Mouse (Mus musculus) thymus, adult 2 months (tissue): ENCODE results near the gene Slc2a13.

Experiments
- CTCF ChIP-seq: fragments of 200-500 bp; IDR thresholded peaks from 2 replicates; pipeline ENCODE4 v1.5.1; 2012; ENCODE audit warnings: mild to moderate bottlenecking, control low read depth, low read length, moderate library complexity, borderline replicate concordance; ENCODE audit not compliant: control insufficient read depth, poor library complexity, insufficient read depth; ENCODE audit errors: extremely low read depth
- POLR2A ChIP-seq: fragments of 200-500 bp; IDR thresholded peaks from 2 replicates; pipeline ENCODE4 v1.6.1; 2012; ENCODE audit warnings: mild to moderate bottlenecking, low read length, control low read depth, moderate library complexity; ENCODE audit not compliant: control insufficient read depth, poor library complexity, insufficient read depth; ENCODE audit errors: extremely low read depth

- TF ChIP-seq CTCF (no peak), POLR2A (no peak)
Observed at GRCm38 (mm10) chr15:91495014-91495413, 78.0 kb downstream of the Slc2a13 start.
